Mouse (Mus musculus) spleen, postnatal 10 days (tissue): ENCODE results near the gene Akap9.
"Not testable (repeated sequence)": the region's sequence is repeated elsewhere in the genome, so short reads cannot be mapped to it uniquely, and the experiment has no call there.

Experiments
- DNase-seq, 2 experiments: peaks; one replicate each; pipeline ENCODE4 v3.0.0; 2021 to 2022; ENCODE audit warnings: low spot score in 2 of 2

Akap9 gene

GRCm38 (mm10) chr5:3969114-3969513, 41.3 kb downstream of the Akap9 start:
- no peak for DNase-seq

DNA sequence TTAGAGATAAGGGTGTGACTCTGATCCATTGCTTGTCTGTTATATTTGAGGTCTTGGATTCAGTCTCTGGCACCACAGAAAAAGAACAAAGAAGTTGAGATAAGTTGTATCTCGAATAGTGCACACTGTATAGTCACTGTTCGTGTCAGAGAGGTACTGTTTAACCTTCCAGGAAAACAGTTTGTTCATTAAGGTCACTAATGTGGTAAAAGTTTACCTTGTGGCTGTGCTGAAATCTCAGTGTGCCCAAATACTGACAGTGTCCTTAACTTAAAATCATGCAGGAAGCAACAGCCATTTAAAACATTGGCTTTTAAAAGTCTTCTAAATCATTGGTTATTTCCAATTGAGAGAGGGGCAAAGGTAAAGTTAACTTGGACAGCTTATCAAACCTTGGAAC, 43.1 kb downstream of the Akap9 start:
- DNase-seq = no peak

GRCm38 (mm10) chr5:3973764-3974163, 45.9 kb downstream of the Akap9 start:
- no peak for DNase-seq

- DNase-seq = no peak
These were observed 47.0 kb downstream of the Akap9 start for GRCm38 (mm10) chr5:3974896-3975295.

DNA sequence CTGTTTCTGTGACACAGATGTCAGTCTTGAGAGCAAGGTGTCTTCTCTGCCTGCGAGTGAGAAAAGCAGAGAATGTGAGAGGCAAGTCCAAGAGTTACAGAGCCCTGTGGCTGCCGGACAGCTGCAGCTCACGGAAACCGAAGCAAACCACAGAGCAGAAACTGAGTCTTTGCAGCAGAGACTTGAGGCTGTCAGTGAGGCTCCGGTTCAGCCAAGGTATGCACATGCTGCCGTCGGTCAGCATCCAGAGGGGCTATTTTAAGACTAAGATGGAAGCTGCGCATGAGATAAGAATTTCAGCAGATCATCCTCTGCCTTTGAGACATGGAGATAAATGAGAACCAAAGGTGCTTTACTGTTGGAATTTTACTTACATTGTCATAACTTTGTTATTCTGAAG, 48.3 kb downstream of the Akap9 start:
- no peak for DNase-seq

- no peak for DNase-seq
These were observed 50.0 kb downstream of the Akap9 start for GRCm38 (mm10) chr5:3977904-3978303.

GRCm38 (mm10) chr5:3989608-3990007, 61.8 kb downstream of the Akap9 start:
- DNase-seq = no peak

DNA sequence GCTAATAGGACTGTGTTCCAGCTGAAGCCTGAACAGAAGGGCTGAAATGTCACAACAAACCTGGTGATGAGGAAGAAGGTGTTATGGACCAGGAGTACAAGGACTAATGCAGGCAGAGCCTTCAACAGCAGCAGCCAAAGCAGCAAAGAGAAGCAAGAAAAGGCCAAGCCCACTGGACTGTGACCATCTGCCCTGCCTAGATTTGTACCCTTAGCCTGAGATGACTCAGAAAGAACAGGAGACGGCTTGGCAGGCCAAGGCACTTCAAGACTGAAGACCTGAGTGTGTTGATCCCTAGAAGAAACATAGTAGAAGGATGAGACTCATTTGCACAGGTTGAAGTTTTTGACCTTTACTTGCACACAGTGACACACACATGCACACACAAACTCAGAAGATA, 62.6 kb downstream of the Akap9 start:
- no peak for DNase-seq

DNA sequence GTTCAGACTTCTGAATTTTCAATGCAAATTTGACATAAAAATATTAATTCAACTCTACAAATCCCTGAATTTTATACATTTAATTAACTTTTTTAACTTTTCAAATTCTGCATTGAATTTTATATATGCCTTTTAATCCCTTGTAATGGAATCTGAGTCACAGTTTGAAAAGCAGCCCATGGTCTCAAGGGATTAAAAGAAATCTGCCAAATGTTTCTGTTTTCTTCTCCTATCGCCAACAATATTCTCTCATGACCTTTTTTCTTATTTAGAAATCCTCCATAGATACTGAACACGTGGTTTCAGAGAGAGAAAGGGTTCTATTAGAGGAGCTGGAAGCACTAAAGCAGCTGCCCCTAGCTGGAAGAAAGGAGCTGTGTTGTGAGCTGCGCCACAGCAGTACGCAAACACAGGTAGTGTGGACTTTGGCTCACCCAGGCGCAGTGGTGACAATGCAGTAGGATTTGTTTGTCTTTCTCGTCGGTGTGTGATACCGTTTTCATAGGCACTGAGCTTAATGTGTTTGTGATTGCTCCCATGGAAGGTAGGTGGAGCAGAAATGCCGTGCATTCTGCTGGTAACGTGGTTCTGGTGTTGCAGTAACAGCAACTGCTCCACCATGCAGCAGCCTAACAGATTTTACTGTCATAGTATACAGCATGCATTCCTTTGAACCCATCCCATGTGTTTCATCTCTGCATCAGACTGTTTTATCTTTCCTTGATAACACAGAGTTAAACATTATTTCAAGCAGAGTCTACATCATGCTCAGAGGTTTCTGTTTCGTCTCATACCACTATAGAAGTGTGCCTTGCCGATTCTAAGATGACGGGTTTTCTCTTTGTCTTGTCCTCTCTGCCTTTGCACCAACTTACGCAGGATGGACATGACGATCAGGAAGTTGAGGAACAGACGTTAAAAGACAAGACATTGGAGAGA, 76.9 kb downstream of the Akap9 start:
- DNase-seq = no peak

GRCm38 (mm10) chr5:4006606-4007005, 78.8 kb downstream of the Akap9 start:
- DNase-seq = no peak

GRCm38 (mm10) chr5:4008266-4008665, 80.4 kb downstream of the Akap9 start:
- no peak for DNase-seq

DNA sequence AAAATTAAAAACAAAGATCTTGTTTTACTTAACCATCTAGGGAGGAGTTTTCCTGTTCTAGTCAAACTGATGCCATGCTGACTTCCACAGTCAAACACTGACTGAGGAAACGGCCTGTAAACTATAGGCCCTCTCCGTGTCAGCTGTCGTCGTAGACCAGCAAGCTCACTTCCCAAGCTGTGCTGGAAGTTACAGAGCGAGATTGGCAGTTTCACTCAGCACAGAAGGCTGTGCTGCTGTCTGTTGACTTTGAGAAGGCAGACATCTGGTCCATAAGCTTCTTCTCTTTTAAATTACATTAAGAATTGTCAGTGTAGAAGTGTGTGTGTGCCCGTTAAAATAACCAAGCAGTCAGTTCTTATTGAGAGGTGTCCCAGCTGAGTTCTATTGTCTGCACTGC, 81.7 kb downstream of the Akap9 start:
- no peak for DNase-seq

GRCm38 (mm10) chr5:4017646-4018045, 89.8 kb downstream of the Akap9 start:
- not testable (repeated sequence) for DNase-seq

DNA sequence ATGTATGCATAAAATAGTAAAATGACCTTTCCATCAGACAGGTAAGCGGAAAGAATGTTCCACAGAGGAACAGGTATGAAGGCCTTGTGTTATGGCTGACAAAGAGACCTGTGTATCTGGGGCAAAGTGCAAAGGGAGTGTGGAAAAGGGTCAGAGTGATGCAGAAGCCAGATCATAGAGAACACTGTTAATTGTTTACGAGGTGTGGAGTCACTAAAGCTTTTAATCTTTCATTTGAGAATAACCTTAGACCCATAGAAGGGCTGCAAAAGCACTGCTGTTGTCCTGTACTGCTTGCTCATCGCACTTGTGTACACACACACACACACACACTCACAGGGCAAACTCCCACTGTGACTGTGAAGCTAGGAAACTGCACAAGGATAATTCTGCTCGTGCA, 91.5 kb downstream of the Akap9 start:
- DNase-seq = no peak

GRCm38 (mm10) chr5:4020018-4020417, 92.2 kb downstream of the Akap9 start:
- no peak for DNase-seq

- DNase-seq = no peak
These were observed 95.3 kb downstream of the Akap9 start for GRCm38 (mm10) chr5:4023186-4023585.

GRCm38 (mm10) chr5:4023742-4024681, 96.2 kb downstream of the Akap9 start:
- no peak for DNase-seq

DNA sequence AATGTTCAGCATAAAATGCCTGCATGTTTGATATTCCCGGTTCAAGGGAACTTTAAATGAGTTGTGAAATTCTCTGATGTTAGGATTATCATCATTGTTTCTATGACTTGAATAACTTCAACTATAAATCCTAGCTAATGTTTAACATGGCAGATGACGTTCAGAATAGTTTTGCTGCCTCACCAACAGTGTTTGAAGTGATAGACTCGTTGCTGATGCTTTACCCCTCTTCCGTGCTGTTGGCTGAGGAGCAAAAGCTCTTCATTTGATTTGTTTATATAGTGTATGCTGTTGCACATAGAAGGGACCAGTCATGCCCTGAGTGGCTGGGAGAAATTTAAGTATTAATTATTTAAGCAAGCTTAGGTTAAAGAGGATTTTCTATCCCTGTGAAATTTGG, 96.9 kb downstream of the Akap9 start:
- DNase-seq = no peak

DNA sequence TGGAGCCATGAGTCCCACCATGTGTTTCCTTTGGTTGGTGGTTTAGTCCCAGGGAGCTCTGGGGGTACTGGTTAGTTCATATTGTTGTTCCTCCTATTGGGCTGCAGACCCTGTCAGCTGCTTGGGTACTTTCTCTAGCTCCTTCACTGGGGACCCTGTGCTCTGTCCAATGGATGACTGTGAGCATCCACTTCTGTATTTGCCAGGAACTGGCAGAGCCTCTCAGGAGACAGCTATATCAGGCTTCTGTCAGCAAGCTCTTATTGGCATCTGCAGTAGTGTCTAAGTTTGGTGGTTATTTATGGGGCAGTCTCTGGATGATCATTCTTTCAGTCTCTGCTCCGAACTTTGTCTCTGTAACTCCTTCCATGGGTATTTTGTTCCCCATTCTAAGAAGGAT, 98.5 kb downstream of the Akap9 start:
- not testable (repeated sequence) for DNase-seq

DNA sequence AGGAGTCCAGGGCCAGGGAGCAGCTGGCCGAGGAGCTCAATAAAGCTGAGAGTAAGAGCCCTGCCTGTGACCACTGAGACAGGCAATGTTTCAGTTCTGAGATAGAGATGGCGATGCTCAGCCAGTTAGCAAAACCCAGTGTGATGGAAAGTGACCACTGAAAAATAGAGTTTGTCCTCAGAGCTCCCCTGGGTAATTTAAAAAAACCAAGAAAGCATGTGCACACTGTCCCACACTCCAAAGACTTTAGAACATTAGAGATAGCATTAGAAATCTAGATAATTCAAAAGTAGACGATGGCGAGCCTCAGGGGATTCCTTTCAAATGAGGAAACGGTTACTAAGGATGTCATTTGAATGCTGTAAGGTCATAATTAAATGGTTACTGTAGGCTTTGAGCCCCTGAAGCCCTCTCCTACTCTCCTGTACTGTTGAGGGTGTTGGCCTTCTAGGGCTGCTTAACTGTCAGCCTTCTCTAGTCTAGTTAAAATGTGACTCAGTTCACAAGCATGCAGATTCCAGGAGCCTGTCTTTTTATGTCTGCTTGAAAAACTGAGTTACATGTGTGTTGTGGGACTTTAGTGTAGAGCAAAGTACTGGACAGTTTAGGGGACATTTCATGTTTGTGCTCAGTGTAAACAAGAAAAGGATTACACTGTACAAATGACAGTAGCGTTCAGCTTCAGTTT, 100.8 kb downstream of the Akap9 start:
- DNase-seq = no peak

DNA sequence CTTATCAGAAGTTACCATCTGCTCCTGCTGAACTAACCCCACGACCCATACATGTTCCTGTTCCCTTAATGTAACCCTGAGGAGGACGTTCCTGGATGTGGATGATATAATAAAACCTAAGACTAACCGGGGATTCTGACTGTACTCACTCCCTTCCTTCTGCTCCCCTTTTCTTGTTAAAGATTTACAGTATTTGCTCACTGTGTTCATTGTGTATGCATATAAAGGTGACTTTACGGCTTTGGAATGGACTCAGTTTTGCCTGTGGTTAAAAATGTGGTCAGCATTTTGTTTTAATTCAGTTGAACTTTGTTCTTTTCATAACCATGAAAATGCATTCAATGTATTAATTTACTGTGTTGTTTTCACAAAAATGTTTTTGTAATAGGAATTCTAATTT, 104.0 kb downstream of the Akap9 start:
- DNase-seq = no peak

- no peak for DNase-seq
These were observed 108.8 kb downstream of the Akap9 start for GRCm38 (mm10) chr5:4036686-4037085.
